Mouse (Mus musculus) neural tube, embryonic 12.5 days (tissue): ENCODE results near the gene Mt4. TPM values are rescaled to one million over a fixed set of nuclear protein-coding genes. Genes with fewer than 3 reads are reported as not detected.

Experiments used
- ATAC-seq: fragments of 200-750 bp; cut with Nextera tagmentation; 2 replicates; pipeline ENCODE4 v1.8.0; 2017; ENCODE audit warnings: low read depth, mild to moderate bottlenecking, moderate TSS enrichment, moderate library complexity; ENCODE audit not compliant: low FRiP score
- H3K27ac ChIP-seq: fragments of 300-500 bp; sonication (generic); 2 replicates; pipeline ENCODE4 v1.5.1; 2016
- H3K27me3 ChIP-seq: fragments of 300-500 bp; sonication (generic); replicated peaks from 2 replicates; pipeline ENCODE4 v1.6.1; 2016; ENCODE audit warnings: mild to moderate bottlenecking
- H3K36me3 ChIP-seq: fragments of 300-500 bp; sonication (generic); 2 replicates; pipeline ENCODE4 v1.6.1; 2016; ENCODE audit warnings: mild to moderate bottlenecking
- H3K4me1 ChIP-seq: fragments of 300-500 bp; sonication (generic); 2 replicates; pipeline ENCODE4 v1.6.1; 2016
- H3K4me2 ChIP-seq: fragments of 300-500 bp; sonication (generic); replicated peaks from 2 replicates; pipeline ENCODE4 v1.6.1; 2016; ENCODE audit warnings: mild to moderate bottlenecking
- H3K4me3 ChIP-seq: fragments of 300-500 bp; sonication (generic); 2 replicates; pipeline ENCODE4 v1.5.1; 2016
- H3K9ac ChIP-seq: fragments of 300-500 bp; sonication (generic); 2 replicates; pipeline ENCODE4 v1.6.1; 2016; ENCODE audit warnings: mild to moderate bottlenecking
- H3K9me3 ChIP-seq: fragments of 300-500 bp; sonication (generic); 2 replicates; pipeline ENCODE4 v1.6.1; 2016; ENCODE audit warnings: mild to moderate bottlenecking
- WGBS: fragments of 180-500 bp; shearing (Covaris S2); methylation state at CpG from one replicate; pipeline ENCODE4 v1.1.7; 2016; 5-methylcytosine and 5-hydroxymethylcytosine counted together
- polyA plus RNA-seq: library from polyadenylated mRNA; unstranded; fragments of >200 nt; fragmentation: Nextera tagmentation; extraction: Ambion mirVana; gene quantifications from 2 replicates; pipeline ENCODE4 v1.2.1, GENCODE M21; 2016

The Mt4 gene
- polyA plus RNA-seq, 1 experiment from 2014 or later = not detected

- Histone ChIP-seq H3K27me3 (peaks cover 62% of the 10 kb centered on the region), H3K4me3 (no peak overlapping the region), H3K27ac (no peak overlapping the region), H3K9me3 (no peaks in the 10 kb centered on the region), H3K36me3 (no peaks in the 10 kb centered on the region), H3K4me2 (no peak overlapping the region), H3K4me1 (peaks cover 17% of the 10 kb centered on the region), H3K9ac (no peak overlapping the region)
- 54% methylated on average over 6 of the region's 6 CpGs for WGBS
- no peak for ATAC-seq
Observed at GRCm38 (mm10) chr8:94185791-94186190, 48.8 kb downstream of the Mt4 start.

GRCm38 (mm10) chr8:94186542-94186941, 49.5 kb downstream of the Mt4 start:
- ATAC-seq = peak; percentile 19; the same call in 1 of the 2 replicates
- Histone ChIP-seq H3K36me3 (no peaks in the 10 kb centered on the region), H3K9ac (no peak overlapping the region), H3K4me3 (no peak overlapping the region), H3K27me3 (peaks cover 57% of the 10 kb centered on the region), H3K4me2 (peak overlapping the region; percentile 40), H3K4me1 (peaks cover 21% of the 10 kb centered on the region), H3K9me3 (no peaks in the 10 kb centered on the region), H3K27ac (no peak overlapping the region)
- WGBS = 4% methylated on average over 17 of the region's 17 CpGs

GRCm38 (mm10) chr8:94187290-94188002, 50.4 kb downstream of the Mt4 start:
- peaks cover 21% of the 10 kb centered on the region for H3K4me1 ChIP-seq
- peaks cover 48% of the 10 kb centered on the region for H3K27me3 ChIP-seq
- no peaks in the 10 kb centered on the region for H3K36me3 ChIP-seq
- H3K4me3 ChIP-seq = no peak overlapping the region
- H3K4me2 ChIP-seq = peak overlapping the region; percentile 40
- 25% methylated on average over 21 of the region's 21 CpGs for WGBS
- no peaks in the 10 kb centered on the region for H3K9me3 ChIP-seq
- H3K9ac ChIP-seq = no peak overlapping the region
- no peak overlapping the region for H3K27ac ChIP-seq
- no peak for ATAC-seq

Other genes starting within 250 kb of the Mt4 start
- gene Amfr, start 124.4 kb upstream of the Mt4 start, polyA plus RNA-seq = 74.0 and 78.3 TPM in 2 replicates
- gene Nudt21, start 100.2 kb upstream of the Mt4 start, polyA plus RNA-seq = 133 and 135 TPM in 2 replicates
- 13.5 and 15.9 TPM in 2 replicates for gene Ogfod1, start 100.0 kb upstream of the Mt4 start, polyA plus RNA-seq
- 20.5 and 25.3 TPM in 2 replicates for gene Bbs2, start 38.3 kb upstream of the Mt4 start, polyA plus RNA-seq
- 19.0 and 24.8 TPM in 2 replicates for gene Mt3, start 15.4 kb downstream of the Mt4 start, polyA plus RNA-seq
- 8.1 and 11.1 TPM in 2 replicates for gene Mt2, start 35.5 kb downstream of the Mt4 start, polyA plus RNA-seq
- gene Mt1, start 41.9 kb downstream of the Mt4 start, polyA plus RNA-seq = 33.3 and 36.7 TPM in 2 replicates
- 85.1 and 85.5 TPM in 2 replicates for gene Nup93, start 77.4 kb downstream of the Mt4 start, polyA plus RNA-seq
- 0.13 and 0.19 TPM in 2 replicates for gene Slc12a3, start 192.0 kb downstream of the Mt4 start, polyA plus RNA-seq
- gene Herpud1, start 249.2 kb downstream of the Mt4 start, polyA plus RNA-seq = 52.6 and 55.5 TPM in 2 replicates